Mouse (Mus musculus): Measurements from ENCODE around the gene Rsph10b. TPM values are rescaled to one million over a fixed set of nuclear protein-coding genes. Genes with fewer than 3 reads are reported as not detected.

Gene Rsph10b
- polyA plus RNA-seq, 1 experiment, result 4.4 TPM

DNA sequence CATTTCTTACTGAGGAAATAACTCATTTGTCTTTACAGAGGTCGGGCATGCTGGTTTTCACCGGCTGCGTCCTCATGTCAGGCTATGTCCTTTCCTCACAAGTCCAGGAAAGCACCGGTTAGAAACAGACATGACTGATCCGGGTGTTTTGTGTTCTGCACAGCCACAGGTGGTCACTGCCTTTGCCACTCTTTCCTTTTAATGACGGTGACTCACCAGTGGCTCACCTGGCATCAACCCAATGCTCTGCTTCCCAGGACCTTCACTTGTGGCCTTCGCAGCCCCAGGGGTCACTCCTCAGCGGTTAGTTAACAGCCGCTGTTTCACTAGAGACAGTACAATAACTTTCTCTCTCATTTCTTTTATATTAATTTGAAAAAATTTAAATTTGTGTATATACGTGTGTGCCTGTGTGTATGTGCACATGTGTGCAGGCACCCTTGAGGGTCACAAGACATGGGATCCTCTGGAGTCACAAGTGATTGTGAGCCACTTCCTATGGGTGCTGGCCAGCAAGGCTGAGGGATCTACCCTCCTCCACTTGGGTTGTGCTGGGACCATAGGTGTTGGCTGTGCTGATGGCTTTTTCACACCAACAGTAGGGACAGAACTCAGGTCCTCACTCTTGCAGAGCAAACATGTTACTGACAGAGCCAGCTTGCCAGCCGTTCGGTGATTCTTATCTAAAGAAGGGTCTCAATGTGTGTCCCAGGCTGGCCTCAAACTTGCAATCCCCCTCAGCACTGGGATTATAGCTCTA lies 32.9 kb downstream of the Rsph10b start:
- Histone ChIP-seq H3K9ac (ENCODE audit: low read depth, poor library complexity, severe bottlenecking) (no peak overlapping the region), H3K4me3 (ENCODE audit: low read depth, low read length) (no peak overlapping the region), H3K36me3 (ENCODE audit: control insufficient read depth, insufficient read depth, low read length, poor library complexity, severe bottlenecking) (no peaks in the 10 kb centered on the region), H3K27me3 (ENCODE audit: control insufficient read depth, insufficient read depth, low read length, poor library complexity, severe bottlenecking) (no peaks in the 10 kb centered on the region), H3K27ac (ENCODE audit: insufficient read depth, low read length) (no peak overlapping the region), H3K4me1 (ENCODE audit: control insufficient read depth, insufficient read depth, low read length) (no peaks in the 10 kb centered on the region), H3K9me3 (replicated peaks; ENCODE audit: control insufficient read depth, insufficient read depth, low read length, poor library complexity, severe bottlenecking) (no peaks in the 10 kb centered on the region)
- TF ChIP-seq CTCF (IDR thresholded peaks at IDR 0.05; ENCODE audit: low read depth, low read length), result no peak
- TF ChIP-seq POLR2A (IDR thresholded peaks at IDR 0.05; ENCODE audit: insufficient read depth, low read length), result no peak
- TF ChIP-seq EP300 (IDR thresholded peaks at IDR 0.05; ENCODE audit: insufficient read depth, low read depth, low read length), result no peak

DNA sequence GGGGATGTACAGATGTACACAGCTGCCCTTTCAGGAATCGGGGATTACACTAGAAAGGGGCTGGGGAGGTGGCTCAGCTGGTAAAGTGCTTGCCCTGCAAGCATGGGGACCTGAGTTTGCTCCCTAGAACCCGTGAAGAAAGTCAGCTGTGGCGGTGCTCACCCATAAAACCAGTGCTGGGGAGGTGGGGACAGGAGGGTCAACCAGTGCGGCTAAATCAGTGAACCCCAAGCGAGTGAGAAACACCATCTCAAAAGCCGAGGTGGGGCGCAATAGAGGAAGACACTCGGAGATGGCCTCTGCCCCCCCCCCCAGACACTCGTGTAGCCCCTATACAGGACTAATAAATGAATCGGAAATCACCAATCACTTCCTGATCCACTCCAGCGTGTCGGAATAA lies 33.8 kb downstream of the Rsph10b start:
- Histone ChIP-seq H3K9me3 (replicated peaks; ENCODE audit: control insufficient read depth, insufficient read depth, low read length, poor library complexity, severe bottlenecking) (no peaks in the 10 kb centered on the region), H3K4me3 (ENCODE audit: low read depth, low read length) (no peak overlapping the region), H3K4me1 (ENCODE audit: control insufficient read depth, insufficient read depth, low read length) (no peaks in the 10 kb centered on the region), H3K9ac (ENCODE audit: low read depth, poor library complexity, severe bottlenecking) (no peak overlapping the region), H3K27me3 (ENCODE audit: control insufficient read depth, insufficient read depth, low read length, poor library complexity, severe bottlenecking) (no peaks in the 10 kb centered on the region), H3K36me3 (ENCODE audit: control insufficient read depth, insufficient read depth, low read length, poor library complexity, severe bottlenecking) (no peaks in the 10 kb centered on the region), H3K27ac (ENCODE audit: insufficient read depth, low read length) (no peak overlapping the region)
- no peak for TF ChIP-seq POLR2A (IDR thresholded peaks at IDR 0.05; ENCODE audit: insufficient read depth, low read length)
- TF ChIP-seq CTCF (IDR thresholded peaks at IDR 0.05; ENCODE audit: low read depth, low read length), result no peak
- no peak for TF ChIP-seq EP300 (IDR thresholded peaks at IDR 0.05; ENCODE audit: insufficient read depth, low read depth, low read length)

DNA sequence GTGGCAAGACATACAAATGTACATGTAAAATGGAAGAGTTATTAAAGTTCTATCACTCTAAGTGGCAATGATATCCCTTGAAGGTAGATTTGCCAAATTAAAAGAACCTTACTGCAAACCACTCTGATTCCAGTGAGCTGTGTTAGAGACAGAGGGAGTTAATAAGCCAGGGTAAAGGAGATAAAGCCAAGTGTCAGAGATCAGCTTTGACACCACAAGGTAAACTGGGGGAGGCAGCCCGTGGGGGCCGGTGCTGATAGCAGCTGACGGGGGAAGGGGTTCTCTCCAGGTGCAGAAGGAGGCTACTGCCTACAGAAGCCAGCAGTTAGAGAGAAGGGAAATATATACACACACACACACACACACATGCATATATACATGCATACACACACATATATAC lies 39.8 kb downstream of the Rsph10b start:
- TF ChIP-seq CTCF (IDR thresholded peaks at IDR 0.05; ENCODE audit: low read depth, low read length), result no peak
- TF ChIP-seq EP300 (IDR thresholded peaks at IDR 0.05; ENCODE audit: insufficient read depth, low read depth, low read length), result no peak
- no peak for TF ChIP-seq POLR2A (IDR thresholded peaks at IDR 0.05; ENCODE audit: insufficient read depth, low read length)

DNA sequence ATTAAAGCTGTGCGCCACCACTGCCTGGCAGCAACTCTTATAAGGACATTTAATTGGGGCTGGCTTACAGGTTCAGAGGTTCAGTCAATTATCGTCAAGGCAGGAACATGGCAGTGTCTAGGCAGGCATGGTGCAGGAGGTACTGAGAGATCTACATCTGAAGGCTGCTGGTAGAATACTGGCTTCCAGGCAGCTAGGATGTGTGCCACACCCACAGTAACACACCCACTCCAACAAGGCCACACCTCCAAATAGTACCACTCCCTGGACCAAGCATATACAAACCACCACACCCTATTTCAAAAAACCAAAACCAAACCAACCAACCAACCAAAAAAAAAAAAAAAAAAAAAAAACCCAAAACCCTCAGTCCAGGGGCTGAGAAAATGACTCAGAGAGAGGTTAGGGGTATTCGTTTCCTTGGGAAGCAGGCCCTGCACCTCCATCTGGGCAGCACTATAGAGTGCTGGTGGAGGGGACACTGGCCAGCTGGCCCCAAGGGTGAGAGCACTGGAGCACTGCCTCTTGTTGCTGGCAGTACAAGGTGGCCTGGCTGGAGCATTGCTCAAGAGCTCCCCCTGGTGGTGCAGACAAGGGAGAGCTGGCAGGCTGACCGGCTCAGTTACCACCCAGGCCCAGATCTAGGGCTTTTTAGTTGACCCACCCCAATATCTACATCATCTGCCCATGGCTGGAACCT lies 42.2 kb downstream of the Rsph10b start:
- H3K27me3 ChIP-seq (ENCODE audit: control insufficient read depth, insufficient read depth, low read length, poor library complexity, severe bottlenecking), result no peaks in the 10 kb centered on the region
- H3K4me1 ChIP-seq (ENCODE audit: control insufficient read depth, insufficient read depth, low read length), result no peaks in the 10 kb centered on the region
- H3K36me3 ChIP-seq (ENCODE audit: control insufficient read depth, insufficient read depth, low read length, poor library complexity, severe bottlenecking), result no peaks in the 10 kb centered on the region
- TF ChIP-seq POLR2A (IDR thresholded peaks at IDR 0.05; ENCODE audit: insufficient read depth, low read length), result no peak
- TF ChIP-seq EP300 (IDR thresholded peaks at IDR 0.05; ENCODE audit: insufficient read depth, low read depth, low read length), result no peak
- TF ChIP-seq CTCF (IDR thresholded peaks at IDR 0.05; ENCODE audit: low read depth, low read length), result peak; percentile 96
- H3K9me3 ChIP-seq (replicated peaks; ENCODE audit: control insufficient read depth, insufficient read depth, low read length, poor library complexity, severe bottlenecking), result no peaks in the 10 kb centered on the region
- no peak overlapping the region for H3K27ac ChIP-seq (ENCODE audit: insufficient read depth, low read length)
- no peak overlapping the region for H3K9ac ChIP-seq (ENCODE audit: low read depth, poor library complexity, severe bottlenecking)
- H3K4me3 ChIP-seq (ENCODE audit: low read depth, low read length), result no peak overlapping the region

More for the DNA sequence above, 39.8 kb downstream of the Rsph10b start:
- Histone ChIP-seq H3K27me3 (ENCODE audit: control insufficient read depth, insufficient read depth, low read length, poor library complexity, severe bottlenecking) (no peaks in the 10 kb centered on the region), H3K9ac (ENCODE audit: low read depth, poor library complexity, severe bottlenecking) (no peak overlapping the region), H3K9me3 (replicated peaks; ENCODE audit: control insufficient read depth, insufficient read depth, low read length, poor library complexity, severe bottlenecking) (no peaks in the 10 kb centered on the region), H3K4me3 (ENCODE audit: low read depth, low read length) (no peak overlapping the region), H3K4me1 (ENCODE audit: control insufficient read depth, insufficient read depth, low read length) (no peaks in the 10 kb centered on the region), H3K36me3 (ENCODE audit: control insufficient read depth, insufficient read depth, low read length, poor library complexity, severe bottlenecking) (no peaks in the 10 kb centered on the region), H3K27ac (ENCODE audit: insufficient read depth, low read length) (no peak overlapping the region)

DNA sequence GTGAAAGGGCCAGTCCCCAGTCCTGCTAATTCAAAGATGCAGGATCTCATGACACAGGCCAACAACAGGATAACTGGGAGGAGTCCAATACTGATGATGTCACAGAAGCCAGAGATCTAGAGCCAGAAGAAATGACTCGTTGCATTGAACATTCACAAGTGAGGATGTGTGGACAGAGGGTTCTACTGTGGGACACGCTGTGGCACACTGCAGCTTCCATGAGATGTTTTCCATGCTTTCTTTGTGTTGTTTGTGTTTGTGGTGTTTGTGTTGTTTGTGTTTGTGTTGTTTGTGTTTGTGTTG lies 42.7 kb downstream of the Rsph10b start:
- Histone ChIP-seq H3K36me3 (ENCODE audit: control insufficient read depth, insufficient read depth, low read length, poor library complexity, severe bottlenecking) (no peaks in the 10 kb centered on the region), H3K4me1 (ENCODE audit: control insufficient read depth, insufficient read depth, low read length) (no peaks in the 10 kb centered on the region), H3K9me3 (replicated peaks; ENCODE audit: control insufficient read depth, insufficient read depth, low read length, poor library complexity, severe bottlenecking) (no peaks in the 10 kb centered on the region), H3K9ac (ENCODE audit: low read depth, poor library complexity, severe bottlenecking) (no peak overlapping the region), H3K27me3 (ENCODE audit: control insufficient read depth, insufficient read depth, low read length, poor library complexity, severe bottlenecking) (no peaks in the 10 kb centered on the region), H3K4me3 (ENCODE audit: low read depth, low read length) (no peak overlapping the region), H3K27ac (ENCODE audit: insufficient read depth, low read length) (no peak overlapping the region)
- no peak for TF ChIP-seq EP300 (IDR thresholded peaks at IDR 0.05; ENCODE audit: insufficient read depth, low read depth, low read length)
- TF ChIP-seq POLR2A (IDR thresholded peaks at IDR 0.05; ENCODE audit: insufficient read depth, low read length), result no peak
- TF ChIP-seq CTCF (IDR thresholded peaks at IDR 0.05; ENCODE audit: low read depth, low read length), result no peak

DNA sequence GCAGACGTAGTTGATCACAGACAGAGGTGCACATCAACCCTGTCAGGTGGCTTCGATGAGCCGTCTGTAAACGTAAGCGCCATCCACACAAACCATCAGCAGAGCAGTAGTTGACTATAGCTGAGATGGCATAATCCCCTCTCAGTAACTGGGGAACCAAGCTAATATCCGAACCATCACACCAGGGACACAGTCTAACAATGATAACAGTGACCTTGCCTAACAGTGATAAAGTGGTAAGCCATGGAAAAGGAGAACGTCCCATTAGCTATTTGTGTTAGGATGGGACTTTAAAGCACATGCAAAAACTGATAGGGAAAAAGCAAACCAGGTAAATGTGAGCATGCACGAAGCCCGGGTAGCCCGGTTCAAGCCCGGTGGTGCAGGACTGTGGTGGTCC lies 43.4 kb downstream of the Rsph10b start:
- no peaks in the 10 kb centered on the region for H3K36me3 ChIP-seq (ENCODE audit: control insufficient read depth, insufficient read depth, low read length, poor library complexity, severe bottlenecking)
- no peaks in the 10 kb centered on the region for H3K9me3 ChIP-seq (replicated peaks; ENCODE audit: control insufficient read depth, insufficient read depth, low read length, poor library complexity, severe bottlenecking)
- no peak overlapping the region for H3K27ac ChIP-seq (ENCODE audit: insufficient read depth, low read length)
- TF ChIP-seq POLR2A (IDR thresholded peaks at IDR 0.05; ENCODE audit: insufficient read depth, low read length) (no peak), EP300 (IDR thresholded peaks at IDR 0.05; ENCODE audit: insufficient read depth, low read depth, low read length) (no peak), CTCF (IDR thresholded peaks at IDR 0.05; ENCODE audit: low read depth, low read length) (no peak)
- no peak overlapping the region for H3K4me3 ChIP-seq (ENCODE audit: low read depth, low read length)
- H3K4me1 ChIP-seq (ENCODE audit: control insufficient read depth, insufficient read depth, low read length), result no peaks in the 10 kb centered on the region
- no peaks in the 10 kb centered on the region for H3K27me3 ChIP-seq (ENCODE audit: control insufficient read depth, insufficient read depth, low read length, poor library complexity, severe bottlenecking)
- no peak overlapping the region for H3K9ac ChIP-seq (ENCODE audit: low read depth, poor library complexity, severe bottlenecking)

Measured in ES-Bruce4 (cell line).